Mouse (Mus musculus) thymus, adult 2 months (tissue): ENCODE results near the gene AW011738.

Source experiments
- CTCF ChIP-seq: fragments of 200-500 bp; IDR thresholded peaks from 2 replicates; pipeline ENCODE4 v1.5.1; 2012; ENCODE audit warnings: mild to moderate bottlenecking, control low read depth, low read length, moderate library complexity, borderline replicate concordance; ENCODE audit not compliant: control insufficient read depth, poor library complexity, insufficient read depth; ENCODE audit errors: extremely low read depth
- POLR2A ChIP-seq: fragments of 200-500 bp; IDR thresholded peaks from 2 replicates; pipeline ENCODE4 v1.6.1; 2012; ENCODE audit warnings: mild to moderate bottlenecking, low read length, control low read depth, moderate library complexity; ENCODE audit not compliant: control insufficient read depth, poor library complexity, insufficient read depth; ENCODE audit errors: extremely low read depth

DNA sequence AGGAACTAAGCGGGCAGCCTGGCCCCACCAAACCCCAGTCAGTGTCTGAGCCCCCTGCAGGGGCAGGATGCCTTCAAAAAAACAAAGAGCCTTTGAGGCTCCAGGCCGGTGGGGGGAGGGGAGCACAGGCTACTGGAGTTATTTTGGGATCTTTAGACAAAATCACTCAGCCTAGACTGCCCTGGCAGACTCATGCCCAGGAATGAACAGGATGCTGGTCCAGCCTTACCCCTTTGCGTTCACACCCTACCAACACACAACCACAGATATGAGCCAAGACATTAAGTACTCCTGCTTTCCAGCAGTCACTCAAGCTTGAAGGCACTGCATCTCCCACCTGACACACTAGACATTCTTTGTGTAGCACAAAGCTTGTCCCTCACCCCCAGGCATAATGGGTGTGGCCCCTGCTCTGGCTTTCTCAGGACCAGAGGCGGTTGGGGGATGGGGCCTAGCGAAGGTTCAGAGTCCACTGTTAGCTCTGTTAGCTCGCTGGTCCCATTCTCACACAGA lies 14.2 kb upstream of the AW011738 start:
- TF ChIP-seq CTCF (no peak), POLR2A (no peak)
